In genomic region chr2:131175945-131176309, GRCm38 (mm10) we compare ENCODE assay signal across 14 mouse cellular contexts. TPM values are rescaled to one million over a fixed set of nuclear protein-coding genes. Genes with fewer than 3 reads are reported as not detected.
DNase-seq lines count a peak whose midpoint lies in the region; ATAC-seq and TF ChIP-seq lines count a peak whose summit lies in the region.
"Had no signal": no experiment of that assay in that cellular context is flagged by ENCODE, and none has a peak within 500 bp of the region (broad histone marks: within the 10 kb centered on the region; RNA-seq: fewer than 3 reads in every experiment).

No protein-coding gene starts in this region.

- H3K36me3 ChIP-seq in forebrain, embryonic 13.5 days (ENCODE audit: poor library complexity, severe bottlenecking): peaks cover 26% of the 10 kb centered on the region
- peaks cover 14% of the 10 kb centered on the region; the same call in 1 of the 2 replicates for H3K36me3 ChIP-seq in forebrain, postnatal 0 days (ENCODE audit: insufficient read depth)
- H3K36me3 ChIP-seq in liver, embryonic 13.5 days: peaks cover 13% of the 10 kb centered on the region
- 0 out of 2 replicates have a peak, but pooled peaks cover 4% of the 10 kb centered on the region for H3K36me3 ChIP-seq in liver, postnatal 0 days (replicated peaks; ENCODE audit: insufficient read depth, low read length)
- 0 out of 2 replicates have a peak, but pooled peaks cover 10% of the 10 kb centered on the region for H3K36me3 ChIP-seq in kidney, embryonic 15.5 days

- ATAC-seq in forebrain, embryonic 13.5 days: no peak
- no peak for ATAC-seq in forebrain, postnatal 0 days
- ATAC-seq in liver, embryonic 13.5 days (ENCODE audit: low read depth): no peak
- no peak for ATAC-seq in liver, postnatal 0 days
- ATAC-seq in kidney, embryonic 15.5 days (replicated peaks; ENCODE audit: low FRiP score): no peak

- H3K27me3 ChIP-seq in forebrain, embryonic 13.5 days: peaks cover 28% of the 10 kb centered on the region
- no peaks in the 10 kb centered on the region for H3K27me3 ChIP-seq in forebrain, postnatal 0 days (ENCODE audit: insufficient read depth, low read length)
- H3K27me3 ChIP-seq in liver, embryonic 13.5 days: peaks cover 37% of the 10 kb centered on the region
- H3K27me3 ChIP-seq in liver, postnatal 0 days (ENCODE audit: insufficient read depth, low read length): peaks cover 30% of the 10 kb centered on the region
- peaks cover 33% of the 10 kb centered on the region for H3K27me3 ChIP-seq in kidney, embryonic 15.5 days

- 82% methylated on average over 1 of the region's 1 CpGs for WGBS in forebrain, embryonic 13.5 days
- WGBS in forebrain, postnatal 0 days: 81% methylated on average over 1 of the region's 1 CpGs
- 91% methylated on average over 1 of the region's 1 CpGs for WGBS in liver, embryonic 13.5 days (ENCODE audit: insufficient replicate concordance)
- WGBS in liver, postnatal 0 days (ENCODE audit: insufficient replicate concordance): 84% methylated on average over 1 of the region's 1 CpGs
- WGBS in kidney, embryonic 15.5 days: 94% methylated on average over 1 of the region's 1 CpGs

- no peak for TF ChIP-seq CTCF in forebrain, postnatal 0 days (IDR thresholded peaks at IDR 0.05; ENCODE audit: low read depth)
- no peak for TF ChIP-seq CTCF in liver, postnatal 0 days (IDR thresholded peaks at IDR 0.05; ENCODE audit: low read depth)

- no peak overlapping the region for H3K9ac ChIP-seq in forebrain, embryonic 13.5 days
- no peak overlapping the region for H3K9ac ChIP-seq in forebrain, postnatal 0 days
- peak overlapping the region; percentile 96 for H3K9ac ChIP-seq in liver, embryonic 13.5 days
- H3K9ac ChIP-seq in liver, postnatal 0 days (replicated peaks): no peak overlapping the region
- no peak overlapping the region for H3K9ac ChIP-seq in kidney, embryonic 15.5 days
- H3K9ac ChIP-seq: hindbrain, embryonic 15.5 days; limb, embryonic 15.5 days had no signal

- no peak for TF ChIP-seq EP300 in liver, postnatal 0 days (IDR thresholded peaks at IDR 0.05; ENCODE audit: low read depth)

- H3K4me2 ChIP-seq in forebrain, embryonic 13.5 days: peak overlapping the region; percentile 95; the same call in 1 of the 2 replicates
- no peak overlapping the region for H3K4me2 ChIP-seq in forebrain, postnatal 0 days (ENCODE audit: low read depth)
- no peak overlapping the region for H3K4me2 ChIP-seq in liver, embryonic 13.5 days
- H3K4me2 ChIP-seq in liver, postnatal 0 days (ENCODE audit: low read depth, low read length): no peak overlapping the region
- peak overlapping the region; percentile 92 for H3K4me2 ChIP-seq in kidney, embryonic 15.5 days

- H3K4me1 ChIP-seq in forebrain, embryonic 13.5 days: peaks cover 56% of the 10 kb centered on the region
- peaks cover 33% of the 10 kb centered on the region for H3K4me1 ChIP-seq in forebrain, postnatal 0 days (ENCODE audit: insufficient read depth)
- peaks cover 87% of the 10 kb centered on the region for H3K4me1 ChIP-seq in liver, embryonic 13.5 days (replicated peaks)
- peaks cover 65% of the 10 kb centered on the region for H3K4me1 ChIP-seq in liver, postnatal 0 days (ENCODE audit: insufficient read depth)
- H3K4me1 ChIP-seq in kidney, embryonic 15.5 days: peaks cover 65% of the 10 kb centered on the region

- H3K4me3 ChIP-seq in forebrain, embryonic 13.5 days: no peak overlapping the region
- H3K4me3 ChIP-seq in forebrain, postnatal 0 days (ENCODE audit: low read depth, low read length): no peak overlapping the region
- H3K4me3 ChIP-seq in liver, embryonic 13.5 days (replicated peaks): no peak overlapping the region
- no peak overlapping the region for H3K4me3 ChIP-seq in liver, postnatal 0 days (ENCODE audit: low read depth, low read length)
- H3K4me3 ChIP-seq in kidney, embryonic 15.5 days (replicated peaks): no peak overlapping the region
- H3K4me3 ChIP-seq: hindbrain, embryonic 15.5 days; layer of hippocampus, adult 2 months; limb, embryonic 15.5 days; myocyte had no signal

- peak overlapping the region; percentile 4; the same call in 1 of the 2 replicates for H3K27ac ChIP-seq in forebrain, embryonic 13.5 days
- no peak overlapping the region for H3K27ac ChIP-seq in forebrain, postnatal 0 days (ENCODE audit: low read depth, low read length)
- H3K27ac ChIP-seq in liver, embryonic 13.5 days: peak overlapping the region; percentile 67
- no peak overlapping the region for H3K27ac ChIP-seq in liver, postnatal 0 days (ENCODE audit: low read depth)
- peak overlapping the region; percentile 76 for H3K27ac ChIP-seq in kidney, embryonic 15.5 days
- H3K27ac ChIP-seq: layer of hippocampus, adult 2 months; limb, embryonic 15.5 days had no signal

- H3K9me3 ChIP-seq in forebrain, embryonic 13.5 days (replicated peaks): no peaks in the 10 kb centered on the region
- H3K9me3 ChIP-seq in forebrain, postnatal 0 days (ENCODE audit: low read length): no peaks in the 10 kb centered on the region
- H3K9me3 ChIP-seq in liver, embryonic 13.5 days (replicated peaks): no peaks in the 10 kb centered on the region
- H3K9me3 ChIP-seq in liver, postnatal 0 days (ENCODE audit: low read length): no peaks in the 10 kb centered on the region
- H3K9me3 ChIP-seq in kidney, embryonic 15.5 days (replicated peaks): no peaks in the 10 kb centered on the region
- H3K9me3 ChIP-seq: hindbrain, embryonic 15.5 days; limb, embryonic 15.5 days had no signal

- no peak for DNase-seq in forebrain, postnatal 0 days
- DNase-seq in liver, embryonic 13.5 days: no peak
- no peak for DNase-seq in liver, postnatal 0 days
- DNase-seq in adipocyte (ENCODE audit: low spot score): peak; percentile 54
- no peak for DNase-seq in spleen, adult 18-20 months
- DNase-seq in urinary bladder, postnatal 10 days (ENCODE audit: low spot score): no peak
- DNase-seq: cerebellum, adult 2 months; gastrocnemius, postnatal 25 days had no signal

RNA-seq across cellular contexts. Expression of gene Cenpb, which starts 3.9 kb away (rescaled TPM):
- polyA plus RNA-seq in forebrain, embryonic 13.5 days (2015; fragmentation: Nextera tagmentation; extraction: Ambion mirVana): 14.8 and 15.3 TPM in 2 replicates
- total RNA-seq in forebrain, postnatal 0 days (2014; rRNA removed): 113 and 120 TPM in 2 replicates
- 13.0 and 17.9 TPM in 2 replicates for polyA plus RNA-seq in forebrain, postnatal 0 days (2015; fragmentation: Nextera tagmentation; extraction: Ambion mirVana)
- 3.5 and 4.5 TPM in 2 replicates for polyA plus RNA-seq in liver, embryonic 13.5 days (2015; fragmentation: Nextera tagmentation; extraction: Ambion mirVana)
- 4.2 and 4.8 TPM in 2 replicates for polyA plus RNA-seq in liver, postnatal 0 days (2015; fragmentation: Nextera tagmentation; extraction: Ambion mirVana)
- polyA plus RNA-seq in kidney, embryonic 15.5 days (2015; fragmentation: Nextera tagmentation; extraction: Ambion mirVana): 10.6 and 10.8 TPM in 2 replicates

RNA-seq across cellular contexts. Expression of gene Cdc25b, which starts 10.8 kb away (rescaled TPM):
- polyA plus RNA-seq in forebrain, embryonic 13.5 days (2015; fragmentation: Nextera tagmentation; extraction: Ambion mirVana): 52.0 and 59.7 TPM in 2 replicates
- 10.6 and 11.7 TPM in 2 replicates for total RNA-seq in forebrain, postnatal 0 days (2014; rRNA removed)
- 12.4 and 15.2 TPM in 2 replicates for polyA plus RNA-seq in forebrain, postnatal 0 days (2015; fragmentation: Nextera tagmentation; extraction: Ambion mirVana)
- 171 and 201 TPM in 2 replicates for polyA plus RNA-seq in liver, embryonic 13.5 days (2015; fragmentation: Nextera tagmentation; extraction: Ambion mirVana)
- 67.6 and 77.7 TPM in 2 replicates for polyA plus RNA-seq in liver, postnatal 0 days (2015; fragmentation: Nextera tagmentation; extraction: Ambion mirVana)
- 62.1 and 71.5 TPM in 2 replicates for polyA plus RNA-seq in kidney, embryonic 15.5 days (2015; fragmentation: Nextera tagmentation; extraction: Ambion mirVana)

RNA-seq across cellular contexts. Expression of gene Spef1, which starts 11.2 kb away (rescaled TPM):
- polyA plus RNA-seq in forebrain, embryonic 13.5 days (2015; fragmentation: Nextera tagmentation; extraction: Ambion mirVana): 12.5 and 12.6 TPM in 2 replicates
- total RNA-seq in forebrain, postnatal 0 days (2014; rRNA removed): 19.6 and 26.2 TPM in 2 replicates
- 7.7 and 9.7 TPM in 2 replicates for polyA plus RNA-seq in forebrain, postnatal 0 days (2015; fragmentation: Nextera tagmentation; extraction: Ambion mirVana)
- 1.1 and 1.2 TPM in 2 replicates for polyA plus RNA-seq in liver, embryonic 13.5 days (2015; fragmentation: Nextera tagmentation; extraction: Ambion mirVana)
- 0.59 and 0.65 TPM in 2 replicates for polyA plus RNA-seq in liver, postnatal 0 days (2015; fragmentation: Nextera tagmentation; extraction: Ambion mirVana)
- 3.2 and 3.6 TPM in 2 replicates for polyA plus RNA-seq in kidney, embryonic 15.5 days (2015; fragmentation: Nextera tagmentation; extraction: Ambion mirVana)

RNA-seq across cellular contexts. Expression of gene 1700037H04Rik, which starts 16.0 kb away (rescaled TPM):
- 97.1 and 99.3 TPM in 2 replicates for polyA plus RNA-seq in forebrain, embryonic 13.5 days (2015; fragmentation: Nextera tagmentation; extraction: Ambion mirVana)
- 47.2 and 95.0 TPM in 2 replicates for total RNA-seq in forebrain, postnatal 0 days (2014; rRNA removed)
- 94.0 and 96.2 TPM in 2 replicates for polyA plus RNA-seq in forebrain, postnatal 0 days (2015; fragmentation: Nextera tagmentation; extraction: Ambion mirVana)
- polyA plus RNA-seq in liver, embryonic 13.5 days (2015; fragmentation: Nextera tagmentation; extraction: Ambion mirVana): 124 and 129 TPM in 2 replicates
- 58.1 and 61.6 TPM in 2 replicates for polyA plus RNA-seq in liver, postnatal 0 days (2015; fragmentation: Nextera tagmentation; extraction: Ambion mirVana)
- polyA plus RNA-seq in kidney, embryonic 15.5 days (2015; fragmentation: Nextera tagmentation; extraction: Ambion mirVana): 82.9 and 91.1 TPM in 2 replicates

RNA-seq across cellular contexts. Expression of gene Ap5s1, which starts 31.0 kb away (rescaled TPM):
- polyA plus RNA-seq in forebrain, embryonic 13.5 days (2015; fragmentation: Nextera tagmentation; extraction: Ambion mirVana): 31.3 and 32.4 TPM in 2 replicates
- total RNA-seq in forebrain, postnatal 0 days (2014; rRNA removed): 37.4 and 40.7 TPM in 2 replicates
- polyA plus RNA-seq in forebrain, postnatal 0 days (2015; fragmentation: Nextera tagmentation; extraction: Ambion mirVana): 36.1 and 36.8 TPM in 2 replicates
- polyA plus RNA-seq in liver, embryonic 13.5 days (2015; fragmentation: Nextera tagmentation; extraction: Ambion mirVana): 18.1 and 19.7 TPM in 2 replicates
- 19.5 TPM in 2 replicates for polyA plus RNA-seq in liver, postnatal 0 days (2015; fragmentation: Nextera tagmentation; extraction: Ambion mirVana)
- 25.6 TPM in 2 replicates for polyA plus RNA-seq in kidney, embryonic 15.5 days (2015; fragmentation: Nextera tagmentation; extraction: Ambion mirVana)

Comparison
In these comparisons a context has a peak if more than half of its experiments do, and no peak if none do; other contexts are left out.
1. H3K27ac ChIP-seq: peak in forebrain, embryonic 13.5 days (single experiment), liver, embryonic 13.5 days (single experiment) and kidney, embryonic 15.5 days (single experiment); none in forebrain, postnatal 0 days (single experiment) and liver, postnatal 0 days (single experiment).
2. H3K4me2 ChIP-seq: peak in forebrain, embryonic 13.5 days (single experiment) and kidney, embryonic 15.5 days (single experiment); none in forebrain, postnatal 0 days (single experiment), liver, embryonic 13.5 days (single experiment) and liver, postnatal 0 days (single experiment).